ENCODE assay signal across 18 mouse cellular contexts in the genomic region with DNA sequence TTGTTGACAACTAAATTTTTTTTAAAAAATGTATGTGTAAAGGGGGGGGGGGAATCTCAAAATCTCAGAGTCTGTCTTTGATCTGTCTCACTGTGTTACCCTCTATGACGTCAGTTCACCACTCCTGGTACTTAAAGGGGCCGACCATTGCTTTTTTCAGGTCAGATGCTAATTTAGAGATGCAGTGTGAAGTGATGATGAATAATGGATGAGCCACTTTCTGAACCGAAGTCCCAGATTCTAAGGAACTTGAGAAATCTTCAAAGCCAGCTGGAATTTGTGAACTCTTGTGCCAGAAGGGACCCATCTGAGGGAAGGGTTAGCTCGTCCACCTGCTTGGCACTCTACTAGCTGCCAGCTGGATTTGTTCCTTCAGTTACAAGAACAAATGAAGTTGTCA.
A peak's percentile ranks its signal among the peaks of the same experiment; 100 is the strongest.
DNase-seq lines count a peak whose midpoint lies in the region; ATAC-seq lines count a peak whose summit lies in the region.
"Had no signal": no experiment of that assay in that cellular context is flagged by ENCODE, and none has a peak within 500 bp of the region (broad histone marks: within the 10 kb centered on the region; RNA-seq: fewer than 3 reads in every experiment).

No protein-coding gene starts in this region.

- H3K27me3 ChIP-seq in embryonic facial prominence, embryonic 14.5 days (replicated peaks; ENCODE audit: control insufficient read depth, insufficient read depth, low read length), result no peaks in the 10 kb centered on the region
- H3K27me3 ChIP-seq in embryonic facial prominence, embryonic 10.5 days (replicated peaks; ENCODE audit: low read depth, poor library complexity, severe bottlenecking), result no peaks in the 10 kb centered on the region
- no peaks in the 10 kb centered on the region for H3K27me3 ChIP-seq in forebrain, embryonic 14.5 days (replicated peaks; ENCODE audit: control insufficient read depth, insufficient read depth, low read length)
- H3K27me3 ChIP-seq in midbrain, embryonic 14.5 days (ENCODE audit: control insufficient read depth, insufficient read depth, low read length), result no peaks in the 10 kb centered on the region
- H3K27me3 ChIP-seq: hindbrain, embryonic 13.5 days; lung, embryonic 15.5 days had no signal

- H3K9me3 ChIP-seq in embryonic facial prominence, embryonic 14.5 days (ENCODE audit: control insufficient read depth, low read length), result no peaks in the 10 kb centered on the region
- H3K9me3 ChIP-seq in embryonic facial prominence, embryonic 10.5 days, result no peaks in the 10 kb centered on the region
- H3K9me3 ChIP-seq in forebrain, embryonic 14.5 days (replicated peaks; ENCODE audit: control insufficient read depth, low read length), result no peaks in the 10 kb centered on the region
- no peaks in the 10 kb centered on the region for H3K9me3 ChIP-seq in midbrain, embryonic 14.5 days (ENCODE audit: control insufficient read depth, low read length)
- H3K9me3 ChIP-seq: hindbrain, embryonic 13.5 days; lung, embryonic 15.5 days had no signal

- H3K4me1 ChIP-seq in embryonic facial prominence, embryonic 14.5 days (ENCODE audit: control insufficient read depth, insufficient read depth, low read length), result no peaks in the 10 kb centered on the region
- H3K4me1 ChIP-seq in embryonic facial prominence, embryonic 10.5 days, result no peaks in the 10 kb centered on the region
- H3K4me1 ChIP-seq in forebrain, embryonic 14.5 days (ENCODE audit: control insufficient read depth, insufficient read depth, low read length), result 0 out of 2 replicates have a peak, but pooled peaks cover 3% of the 10 kb centered on the region
- no peaks in the 10 kb centered on the region for H3K4me1 ChIP-seq in midbrain, embryonic 14.5 days (ENCODE audit: control insufficient read depth, insufficient read depth, low read length)
- H3K4me1 ChIP-seq: hindbrain, embryonic 13.5 days; lung, embryonic 15.5 days had no signal

- H3K36me3 ChIP-seq in embryonic facial prominence, embryonic 14.5 days (ENCODE audit: control insufficient read depth, insufficient read depth, low read length), result no peaks in the 10 kb centered on the region
- H3K36me3 ChIP-seq in embryonic facial prominence, embryonic 10.5 days (replicated peaks), result no peaks in the 10 kb centered on the region
- H3K36me3 ChIP-seq in forebrain, embryonic 14.5 days (ENCODE audit: control insufficient read depth, insufficient read depth, low read length), result no peaks in the 10 kb centered on the region
- no peaks in the 10 kb centered on the region for H3K36me3 ChIP-seq in midbrain, embryonic 14.5 days (ENCODE audit: control insufficient read depth, insufficient read depth, low read length)
- H3K36me3 ChIP-seq: hindbrain, embryonic 13.5 days; lung, embryonic 15.5 days had no signal

- H3K4me2 ChIP-seq in embryonic facial prominence, embryonic 14.5 days (ENCODE audit: low read depth, low read length), result no peak overlapping the region
- no peak overlapping the region for H3K4me2 ChIP-seq in forebrain, embryonic 14.5 days (ENCODE audit: low read length)
- no peak overlapping the region for H3K4me2 ChIP-seq in midbrain, embryonic 14.5 days (ENCODE audit: low read length)
- H3K4me2 ChIP-seq: hindbrain, embryonic 13.5 days; liver, embryonic 11.5 days; lung, embryonic 15.5 days had no signal

- 54% methylated on average over 4 of the region's 4 CpGs for WGBS in embryonic facial prominence, embryonic 14.5 days
- WGBS in embryonic facial prominence, embryonic 10.5 days, result 67% methylated on average over 4 of the region's 4 CpGs
- 12% methylated on average over 4 of the region's 4 CpGs for WGBS in forebrain, embryonic 14.5 days
- WGBS in midbrain, embryonic 14.5 days, result 7% methylated on average over 4 of the region's 4 CpGs

- H3K27ac ChIP-seq in embryonic facial prominence, embryonic 14.5 days (replicated peaks; ENCODE audit: low read depth, low read length), result no peak overlapping the region
- no peak overlapping the region for H3K27ac ChIP-seq in embryonic facial prominence, embryonic 10.5 days (replicated peaks)
- H3K27ac ChIP-seq in forebrain, embryonic 14.5 days (ENCODE audit: low read depth, low read length), result no peak overlapping the region
- H3K27ac ChIP-seq in midbrain, embryonic 14.5 days (replicated peaks; ENCODE audit: low read depth, low read length), result no peak overlapping the region
- H3K27ac ChIP-seq: gastrocnemius, adult 2 months; heart, adult 2 months; hindbrain, embryonic 13.5 days; lung, embryonic 15.5 days had no signal

- H3K9ac ChIP-seq in embryonic facial prominence, embryonic 14.5 days (ENCODE audit: low read depth, low read length), result no peak overlapping the region
- H3K9ac ChIP-seq in forebrain, embryonic 14.5 days (ENCODE audit: low read length), result no peak overlapping the region
- no peak overlapping the region for H3K9ac ChIP-seq in midbrain, embryonic 14.5 days (replicated peaks; ENCODE audit: low read length)
- H3K9ac ChIP-seq: hindbrain, embryonic 13.5 days; lung, embryonic 15.5 days had no signal

- H3K4me3 ChIP-seq in embryonic facial prominence, embryonic 14.5 days (ENCODE audit: low read depth, low read length), result no peak overlapping the region
- no peak overlapping the region for H3K4me3 ChIP-seq in embryonic facial prominence, embryonic 10.5 days
- H3K4me3 ChIP-seq in forebrain, embryonic 14.5 days (ENCODE audit: low read depth, low read length), result no peak overlapping the region
- H3K4me3 ChIP-seq in midbrain, embryonic 14.5 days (replicated peaks; ENCODE audit: low read depth, low read length), result no peak overlapping the region
- H3K4me3 ChIP-seq: erythroblast, embryonic 14.5 days; gastrocnemius, adult 2 months; heart, adult 2 months; hindbrain, embryonic 13.5 days; lung, embryonic 15.5 days had no signal

- peak; percentile 11 for DNase-seq in embryonic facial prominence, embryonic 14.5 days (ENCODE audit: low spot score)
- DNase-seq in embryonic facial prominence, embryonic 10.5 days (ENCODE audit: low spot score), result no peak
- DNase-seq in Muller cell, postnatal 12 days (ENCODE audit: inconsistent ontology term), result peak; percentile 37
- peak; percentile 83 for DNase-seq in forebrain, embryonic 14.5 days (ENCODE audit: low spot score)
- peak; percentile 58 for DNase-seq in midbrain, embryonic 14.5 days
- no peak for DNase-seq in thymus, postnatal 0 days (ENCODE audit: low spot score)
- DNase-seq: cerebellum, adult 18-20 months; gastrocnemius, adult 2 months; heart, adult 2 months; kidney, postnatal 10 days; spleen, adult 18-20 months; thymus, postnatal 14 days had no signal

- no peak for ATAC-seq in embryonic facial prominence, embryonic 14.5 days (ENCODE audit: low read depth)
- ATAC-seq in forebrain, embryonic 14.5 days, result peak; percentile 96
- ATAC-seq in midbrain, embryonic 14.5 days (ENCODE audit: low FRiP score, low TSS enrichment), result peak; percentile 84; the same call in 1 of the 2 replicates
- ATAC-seq in megakaryocyte, adult 5-6 weeks (ENCODE audit: poor library complexity, severe bottlenecking), result no peak
- ATAC-seq: intestine, embryonic 16.5 days had no signal

Comparison
In these comparisons a context has a peak if more than half of its experiments do, and no peak if none do; other contexts are left out.
1. DNase-seq: peak in embryonic facial prominence, embryonic 14.5 days (single experiment), Muller cell, postnatal 12 days (single experiment), forebrain, embryonic 14.5 days (single experiment) and midbrain, embryonic 14.5 days (single experiment); none in embryonic facial prominence, embryonic 10.5 days (single experiment) and thymus, postnatal 0 days (single experiment).
2. ATAC-seq: peak in forebrain, embryonic 14.5 days (single experiment) and midbrain, embryonic 14.5 days (single experiment); none in embryonic facial prominence, embryonic 14.5 days (single experiment) and megakaryocyte, adult 5-6 weeks (single experiment).